Mouse (Mus musculus) regulatory T cell (primary cell): Measurements from ENCODE around the gene Gm3532.
"Not testable (repeated sequence)": the region's sequence is repeated elsewhere in the genome, so short reads cannot be mapped to it uniquely, and the experiment has no call there.

Experiments used
- in situ Hi-C: fragments of 300-600 bp; cut with MboI, MseI; formaldehyde crosslinking; loops from one replicate; pipeline ENCODE4 v1.15.1; 2025; ENCODE audit warnings: high pct_unique_total_duplicates

Gene Gm3532

GRCm38 (mm10) chr14:5538196-5538595, at the start of gene Gm3532:
Gene Gm3532 (plus strand): TSS chr14:5538496.
- in situ Hi-C loops = not testable (repeated sequence)

GRCm38 (mm10) chr14:5501374-5501773, 36.9 kb upstream of the Gm3532 start, which contains the start of gene Gm3488:
Gene Gm3488 (plus strand): TSS chr14:5501674.
- in situ Hi-C loops = not testable (repeated sequence)
